Mouse (Mus musculus) stomach, embryonic 16.5 days (tissue): ENCODE data around the gene Fgfr3. TPM values are rescaled to one million over a fixed set of nuclear protein-coding genes. Genes with fewer than 3 reads are reported as not detected.

Experiments used
- ATAC-seq: fragments of 200-750 bp; cut with Nextera tagmentation; 2 replicates; pipeline ENCODE4 v1.8.0; 2017; ENCODE audit warnings: moderate number of reproducible peaks, moderate TSS enrichment; ENCODE audit not compliant: insufficient read depth, low FRiP score
- H3K27ac ChIP-seq: fragments of 300-500 bp; sonication (generic); 2 replicates; pipeline ENCODE4 v1.5.1; 2014; ENCODE audit warnings: low read length
- H3K27me3 ChIP-seq: fragments of 300-500 bp; sonication (generic); 2 replicates; pipeline ENCODE4 v1.6.1; 2014; ENCODE audit warnings: low read length, control low read depth, mixed read lengths; ENCODE audit not compliant: control insufficient read depth, insufficient read depth
- H3K36me3 ChIP-seq: fragments of 300-500 bp; sonication (generic); 2 replicates; pipeline ENCODE4 v1.6.1; 2014; ENCODE audit warnings: low read length; ENCODE audit not compliant: control insufficient read depth, insufficient read depth
- H3K4me1 ChIP-seq: fragments of 300-500 bp; sonication (generic); 2 replicates; pipeline ENCODE4 v1.6.1; 2014; ENCODE audit warnings: low read length, control low read depth, mixed read lengths; ENCODE audit not compliant: control insufficient read depth, insufficient read depth
- H3K4me2 ChIP-seq: fragments of 300-500 bp; sonication (generic); 2 replicates; pipeline ENCODE4 v1.6.1; 2014; ENCODE audit warnings: low read depth, low read length, mixed read lengths
- H3K4me3 ChIP-seq: fragments of 300-500 bp; sonication (generic); replicated peaks from 2 replicates; pipeline ENCODE4 v1.5.1; 2014; ENCODE audit warnings: mild to moderate bottlenecking, low read length
- H3K9ac ChIP-seq: fragments of 300-500 bp; sonication (generic); 2 replicates; pipeline ENCODE4 v1.6.1; 2014; ENCODE audit warnings: low read length
- H3K9me3 ChIP-seq: fragments of 300-500 bp; sonication (generic); replicated peaks from 2 replicates; pipeline ENCODE4 v1.6.1; 2016; ENCODE audit warnings: low read length, control low read depth; ENCODE audit not compliant: control insufficient read depth
- WGBS: fragments of 180-500 bp; shearing (Covaris S2); extraction: QIAGEN DNeasy Blood & Tissue Kit; methylation state at CpG from one replicate; pipeline ENCODE4 v1.1.7; 2014; 5-methylcytosine and 5-hydroxymethylcytosine counted together
- polyA plus RNA-seq: library from polyadenylated mRNA; unstranded; fragments of >200 nt; fragmentation: Nextera tagmentation; extraction: Ambion mirVana; gene quantifications from 2 replicates; pipeline ENCODE4 v1.2.1, GENCODE M21; 2015

The Fgfr3 gene
- polyA plus RNA-seq, 1 experiment from 2014 or later = 31.0 TPM

DNA sequence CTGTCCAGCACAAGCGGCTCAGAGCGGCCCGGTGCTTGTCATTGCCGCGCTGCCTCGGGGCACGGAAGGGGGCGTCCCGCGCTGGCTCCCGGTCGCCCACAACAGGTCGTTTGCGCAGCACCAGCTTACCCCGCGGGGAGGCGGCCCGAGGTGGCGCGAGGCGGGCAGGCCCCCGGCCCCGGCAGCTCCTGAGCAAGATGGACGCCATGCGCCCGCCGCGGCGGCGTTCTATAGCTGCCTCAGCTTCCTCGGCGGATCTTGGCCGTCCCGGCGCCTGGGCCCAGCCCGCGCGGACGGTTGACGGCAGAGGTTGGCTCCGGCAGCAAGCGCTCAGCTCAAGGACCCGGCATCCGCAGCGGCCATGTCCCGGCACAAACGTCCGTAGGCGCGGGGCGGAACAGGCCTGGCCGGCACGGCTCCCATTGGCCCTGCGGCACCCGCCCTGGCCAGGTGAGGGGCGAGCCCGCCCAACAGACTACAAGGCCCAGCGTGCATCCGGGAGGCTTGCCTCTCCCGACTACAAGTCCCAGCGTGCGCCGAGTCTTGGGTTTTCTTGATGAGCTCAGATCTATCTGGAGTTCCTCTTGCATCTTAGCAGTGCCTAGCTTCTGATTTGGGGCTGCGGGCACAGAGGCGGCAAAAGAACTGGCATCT lies 61.0 kb downstream of the Fgfr3 start, which contains the start of gene Letm1:
Gene Letm1, minus strand, starts transcription at position 473 of the 654 bp plus-strand sequence.
- H3K27ac ChIP-seq = peak within 1 kb of the TSS; percentile 69
- no peaks in the 10 kb centered on the region for H3K9me3 ChIP-seq
- ATAC-seq = peak; percentile 100
- no peaks in the 10 kb centered on the region for H3K36me3 ChIP-seq
- WGBS = under 1% methylated on average over 65 of the region's 65 CpGs
- no peaks in the 10 kb centered on the region for H3K27me3 ChIP-seq
- H3K4me3 ChIP-seq = peak within 1 kb of the TSS; percentile 97
- H3K9ac ChIP-seq = peak within 1 kb of the TSS; percentile 94
- peaks cover 5% of the 10 kb centered on the region for H3K4me1 ChIP-seq
- H3K4me2 ChIP-seq = peak within 1 kb of the TSS; percentile 91

DNA sequence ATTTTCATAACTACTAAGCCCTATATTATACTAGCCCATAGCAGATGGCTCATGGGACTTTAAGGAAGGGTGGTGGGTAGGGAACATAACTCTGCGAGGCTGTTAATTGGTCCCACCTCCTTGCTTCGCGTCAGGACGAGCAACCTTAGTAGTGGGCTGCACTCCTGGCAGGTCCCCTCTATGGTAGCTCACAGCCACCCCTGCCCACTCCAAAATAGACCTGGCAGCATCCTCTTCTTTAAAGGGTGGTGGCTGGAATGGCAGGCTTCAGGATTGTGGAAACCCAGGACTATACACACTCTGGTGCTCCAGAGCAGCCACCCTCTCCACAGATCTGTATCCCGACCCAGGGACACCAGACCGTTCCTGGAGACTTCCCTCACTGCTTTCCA lies 61.5 kb downstream of the Fgfr3 start:
- Histone ChIP-seq H3K9ac (peak overlapping the region; percentile 94), H3K36me3 (no peaks in the 10 kb centered on the region), H3K27me3 (no peaks in the 10 kb centered on the region), H3K27ac (peak overlapping the region; percentile 30; the same call in 1 of the 2 replicates), H3K4me1 (peaks cover 5% of the 10 kb centered on the region), H3K9me3 (no peaks in the 10 kb centered on the region), H3K4me3 (peak overlapping the region; percentile 97), H3K4me2 (peak overlapping the region; percentile 83)
- WGBS = 7% methylated on average over 6 of the region's 6 CpGs
- ATAC-seq = peak; percentile 7; the same call in 1 of the 2 replicates

Other genes starting within 250 kb of the Fgfr3 start
- 50.3 and 53.3 TPM in 2 replicates for gene Fam53a, start 92.0 kb upstream of the Fgfr3 start, polyA plus RNA-seq
- 0.27 and 0.51 TPM in 2 replicates for gene Gm9903, start 91.7 kb upstream of the Fgfr3 start, polyA plus RNA-seq
- 174 and 190 TPM in 2 replicates for gene Slbp, start 69.1 kb upstream of the Fgfr3 start, polyA plus RNA-seq
- gene Tacc3, start 63.5 kb upstream of the Fgfr3 start, polyA plus RNA-seq = 137 and 145 TPM in 2 replicates
- 34.0 and 40.6 TPM in 2 replicates for gene Tmem129, start 63.3 kb upstream of the Fgfr3 start, polyA plus RNA-seq
- gene Letm1, start 61.1 kb downstream of the Fgfr3 start, polyA plus RNA-seq = 35.3 and 39.3 TPM in 2 replicates
- 28.3 and 29.9 TPM in 2 replicates for gene Nsd2, start 99.1 kb downstream of the Fgfr3 start, polyA plus RNA-seq
- 46.4 and 50.1 TPM in 2 replicates for gene Nelfa, start 214.7 kb downstream of the Fgfr3 start, polyA plus RNA-seq